Comparison of ENCODE assay signal across 11 mouse cellular contexts in the genomic region with DNA sequence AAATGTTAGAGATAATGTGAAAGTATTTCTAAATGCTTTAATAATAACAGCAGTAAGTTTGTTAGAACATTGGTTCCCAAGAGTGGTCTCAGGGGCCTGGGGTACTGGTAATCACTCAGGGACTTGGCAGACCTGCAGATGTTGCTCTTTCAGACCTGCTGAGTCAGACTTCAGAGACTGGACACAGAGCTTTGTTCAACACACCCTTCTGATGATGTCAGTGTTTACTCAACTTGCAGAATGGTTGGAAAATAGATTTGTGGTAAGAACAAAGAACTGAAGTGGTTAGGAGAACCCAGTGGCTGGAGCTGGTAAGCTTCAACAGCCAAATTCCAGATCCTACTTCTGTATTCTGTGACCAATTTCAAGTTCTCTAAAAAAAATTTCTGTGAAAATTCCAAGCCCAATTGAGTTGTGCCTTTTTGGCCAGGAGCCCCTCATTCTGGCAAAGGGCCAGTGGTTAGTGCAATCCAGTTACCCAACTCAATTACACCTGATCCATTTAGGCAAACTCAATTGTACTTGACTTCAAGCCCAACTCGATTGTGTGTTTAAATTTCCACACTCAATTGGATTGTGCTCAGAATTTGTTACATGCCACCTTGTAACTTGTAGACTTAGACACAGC.
A peak's percentile ranks its signal among the peaks of the same experiment; 100 is the strongest.
DNase-seq lines count a peak whose midpoint lies in the region; ATAC-seq and TF ChIP-seq lines count a peak whose summit lies in the region.
"Had no signal": no experiment of that assay in that cellular context is flagged by ENCODE, and none has a peak within 500 bp of the region (broad histone marks: within the 10 kb centered on the region; RNA-seq: fewer than 3 reads in every experiment).

No protein-coding gene starts in this region.

- no peak overlapping the region for H3K4me2 ChIP-seq in embryonic facial prominence, embryonic 14.5 days (ENCODE audit: low read depth, low read length)
- no peak overlapping the region for H3K4me2 ChIP-seq in liver, postnatal 0 days (ENCODE audit: low read depth, low read length)
- H3K4me2 ChIP-seq in liver, embryonic 12.5 days = no peak overlapping the region
- H3K4me2 ChIP-seq in stomach, embryonic 15.5 days = no peak overlapping the region
- no peak overlapping the region for H3K4me2 ChIP-seq in forebrain, embryonic 14.5 days (ENCODE audit: low read length)
- H3K4me2 ChIP-seq: hindbrain, embryonic 15.5 days; midbrain, embryonic 15.5 days had no signal

- DNase-seq in embryonic facial prominence, embryonic 14.5 days (ENCODE audit: low spot score) = peak; percentile 45
- DNase-seq in embryonic facial prominence, embryonic 10.5 days (ENCODE audit: low spot score) = no peak
- DNase-seq in liver, postnatal 0 days = peak; percentile 58
- DNase-seq in lung, adult 18-20 months = peak; percentile 80 to 82
- no peak for DNase-seq in spleen, postnatal 10 days (ENCODE audit: low spot score in 2 of 2)
- DNase-seq in forebrain, embryonic 14.5 days (ENCODE audit: low spot score) = no peak
- DNase-seq: B cell, adult 2 months had no signal

- no peak overlapping the region for H3K4me3 ChIP-seq in embryonic facial prominence, embryonic 14.5 days (ENCODE audit: low read depth, low read length)
- no peak overlapping the region for H3K4me3 ChIP-seq in embryonic facial prominence, embryonic 10.5 days
- H3K4me3 ChIP-seq in liver, postnatal 0 days (ENCODE audit: low read depth, low read length) = no peak overlapping the region
- no peak overlapping the region for H3K4me3 ChIP-seq in liver, embryonic 12.5 days
- H3K4me3 ChIP-seq in stomach, embryonic 15.5 days (replicated peaks) = no peak overlapping the region
- H3K4me3 ChIP-seq in forebrain, embryonic 14.5 days (ENCODE audit: low read depth, low read length) = no peak overlapping the region
- H3K4me3 ChIP-seq: hindbrain, embryonic 15.5 days; midbrain, embryonic 15.5 days had no signal

- TF ChIP-seq CTCF in liver, postnatal 0 days (IDR thresholded peaks at IDR 0.05; ENCODE audit: low read depth) = no peak

- ATAC-seq in embryonic facial prominence, embryonic 14.5 days (ENCODE audit: low read depth) = no peak
- ATAC-seq in liver, postnatal 0 days = peak; percentile 95
- no peak for ATAC-seq in liver, embryonic 12.5 days
- ATAC-seq in stomach, embryonic 15.5 days (ENCODE audit: insufficient read depth, low FRiP score, low read depth) = peak; percentile 47; the same call in 1 of the 2 replicates
- no peak for ATAC-seq in forebrain, embryonic 14.5 days
- ATAC-seq: midbrain, embryonic 15.5 days had no signal

- H3K9ac ChIP-seq in embryonic facial prominence, embryonic 14.5 days (ENCODE audit: low read depth, low read length) = no peak overlapping the region
- H3K9ac ChIP-seq in liver, postnatal 0 days (replicated peaks) = no peak overlapping the region
- no peak overlapping the region for H3K9ac ChIP-seq in liver, embryonic 12.5 days
- H3K9ac ChIP-seq in stomach, embryonic 15.5 days = no peak overlapping the region
- H3K9ac ChIP-seq in forebrain, embryonic 14.5 days (ENCODE audit: low read length) = no peak overlapping the region
- H3K9ac ChIP-seq: hindbrain, embryonic 15.5 days; midbrain, embryonic 15.5 days had no signal

- no peak overlapping the region for H3K27ac ChIP-seq in embryonic facial prominence, embryonic 14.5 days (replicated peaks; ENCODE audit: low read depth, low read length)
- H3K27ac ChIP-seq in embryonic facial prominence, embryonic 10.5 days (replicated peaks) = no peak overlapping the region
- H3K27ac ChIP-seq in liver, postnatal 0 days (ENCODE audit: low read depth) = no peak overlapping the region
- no peak overlapping the region for H3K27ac ChIP-seq in liver, embryonic 12.5 days
- no peak overlapping the region for H3K27ac ChIP-seq in stomach, embryonic 15.5 days
- no peak overlapping the region for H3K27ac ChIP-seq in forebrain, embryonic 14.5 days (ENCODE audit: low read depth, low read length)
- H3K27ac ChIP-seq: hindbrain, embryonic 15.5 days; midbrain, embryonic 15.5 days had no signal

- peak; percentile 18; the same call in 1 of the 2 replicates for TF ChIP-seq EP300 in liver, postnatal 0 days (IDR thresholded peaks at IDR 0.05; ENCODE audit: low read depth)

- no peaks in the 10 kb centered on the region for H3K27me3 ChIP-seq in embryonic facial prominence, embryonic 14.5 days (replicated peaks; ENCODE audit: control insufficient read depth, insufficient read depth, low read length)
- H3K27me3 ChIP-seq in embryonic facial prominence, embryonic 10.5 days (replicated peaks; ENCODE audit: low read depth, poor library complexity, severe bottlenecking) = no peaks in the 10 kb centered on the region
- no peaks in the 10 kb centered on the region for H3K27me3 ChIP-seq in liver, postnatal 0 days (ENCODE audit: insufficient read depth, low read length)
- no peaks in the 10 kb centered on the region for H3K27me3 ChIP-seq in liver, embryonic 12.5 days (replicated peaks)
- H3K27me3 ChIP-seq in stomach, embryonic 15.5 days (replicated peaks) = no peaks in the 10 kb centered on the region
- no peaks in the 10 kb centered on the region for H3K27me3 ChIP-seq in forebrain, embryonic 14.5 days (replicated peaks; ENCODE audit: control insufficient read depth, insufficient read depth, low read length)
- H3K27me3 ChIP-seq: hindbrain, embryonic 15.5 days; midbrain, embryonic 15.5 days had no signal

- H3K9me3 ChIP-seq in embryonic facial prominence, embryonic 14.5 days (ENCODE audit: control insufficient read depth, low read length) = no peaks in the 10 kb centered on the region
- no peaks in the 10 kb centered on the region for H3K9me3 ChIP-seq in embryonic facial prominence, embryonic 10.5 days
- H3K9me3 ChIP-seq in liver, postnatal 0 days (ENCODE audit: low read length) = no peaks in the 10 kb centered on the region
- no peaks in the 10 kb centered on the region for H3K9me3 ChIP-seq in liver, embryonic 12.5 days (replicated peaks)
- H3K9me3 ChIP-seq in stomach, embryonic 15.5 days = no peaks in the 10 kb centered on the region
- H3K9me3 ChIP-seq in forebrain, embryonic 14.5 days (replicated peaks; ENCODE audit: control insufficient read depth, low read length) = no peaks in the 10 kb centered on the region
- H3K9me3 ChIP-seq: hindbrain, embryonic 15.5 days; midbrain, embryonic 15.5 days had no signal

- H3K36me3 ChIP-seq in embryonic facial prominence, embryonic 14.5 days (ENCODE audit: control insufficient read depth, insufficient read depth, low read length) = no peaks in the 10 kb centered on the region
- no peaks in the 10 kb centered on the region for H3K36me3 ChIP-seq in embryonic facial prominence, embryonic 10.5 days (replicated peaks)
- H3K36me3 ChIP-seq in liver, postnatal 0 days (replicated peaks; ENCODE audit: insufficient read depth, low read length) = no peaks in the 10 kb centered on the region
- no peaks in the 10 kb centered on the region for H3K36me3 ChIP-seq in liver, embryonic 12.5 days
- H3K36me3 ChIP-seq in stomach, embryonic 15.5 days = no peaks in the 10 kb centered on the region
- no peaks in the 10 kb centered on the region for H3K36me3 ChIP-seq in forebrain, embryonic 14.5 days (ENCODE audit: control insufficient read depth, insufficient read depth, low read length)
- H3K36me3 ChIP-seq: hindbrain, embryonic 15.5 days; midbrain, embryonic 15.5 days had no signal

- no peaks in the 10 kb centered on the region for H3K4me1 ChIP-seq in embryonic facial prominence, embryonic 14.5 days (ENCODE audit: control insufficient read depth, insufficient read depth, low read length)
- peaks cover 15% of the 10 kb centered on the region for H3K4me1 ChIP-seq in embryonic facial prominence, embryonic 10.5 days
- H3K4me1 ChIP-seq in liver, postnatal 0 days (ENCODE audit: insufficient read depth) = no peaks in the 10 kb centered on the region
- no peaks in the 10 kb centered on the region for H3K4me1 ChIP-seq in liver, embryonic 12.5 days
- no peaks in the 10 kb centered on the region for H3K4me1 ChIP-seq in stomach, embryonic 15.5 days
- no peaks in the 10 kb centered on the region for H3K4me1 ChIP-seq in forebrain, embryonic 14.5 days (ENCODE audit: control insufficient read depth, insufficient read depth, low read length)
- H3K4me1 ChIP-seq: hindbrain, embryonic 15.5 days; midbrain, embryonic 15.5 days had no signal

- 78% methylated on average over 1 of the region's 1 CpGs for WGBS in embryonic facial prominence, embryonic 14.5 days
- 89% methylated on average over 1 of the region's 1 CpGs for WGBS in embryonic facial prominence, embryonic 10.5 days
- WGBS in liver, postnatal 0 days (ENCODE audit: insufficient replicate concordance) = 37% methylated on average over 1 of the region's 1 CpGs
- WGBS in liver, embryonic 12.5 days (ENCODE audit: insufficient replicate concordance) = 52% methylated on average over 1 of the region's 1 CpGs
- 62% methylated on average over 1 of the region's 1 CpGs for WGBS in stomach, embryonic 15.5 days
- WGBS in forebrain, embryonic 14.5 days = 37% methylated on average over 1 of the region's 1 CpGs

Comparison
In these comparisons a context has a peak if more than half of its experiments do, and no peak if none do; other contexts are left out.
1. ATAC-seq: peak in liver, postnatal 0 days (single experiment) and stomach, embryonic 15.5 days (single experiment); none in embryonic facial prominence, embryonic 14.5 days (single experiment), liver, embryonic 12.5 days (single experiment) and forebrain, embryonic 14.5 days (single experiment).
2. DNase-seq: peak in embryonic facial prominence, embryonic 14.5 days (single experiment), liver, postnatal 0 days (single experiment) and lung, adult 18-20 months (2 of 2); none in embryonic facial prominence, embryonic 10.5 days (single experiment), spleen, postnatal 10 days (0 of 2) and forebrain, embryonic 14.5 days (single experiment).